Mouse (Mus musculus) MEL (cell line): Measurements from ENCODE around the gene Tiam1. TPM values are rescaled to one million over a fixed set of nuclear protein-coding genes. Genes with fewer than 3 reads are reported as not detected.

Experiments used
- DNase-seq: peaks from one replicate; pipeline ENCODE4 v3.0.0; 2011; ENCODE audit warnings: low read depth, low spot score
- H3K27ac ChIP-seq: 2 replicates; pipeline ENCODE4 v1.5.1; 2012; ENCODE audit warnings: low read depth, mild to moderate bottlenecking, control low read depth, low read length, moderate library complexity; ENCODE audit not compliant: control insufficient read depth
- H3K27me3 ChIP-seq, 2 experiments: fragments of 150-350 bp in 1 of 2; sonication (generic) in 1 of 2; 2 replicates each; pipeline ENCODE4 v1.6.1; 2012; ENCODE audit warnings: low read length in 2 of 2, mild to moderate bottlenecking in 2 of 2, improper control_type of control experiment in 1 of 2, moderate library complexity in 1 of 2; ENCODE audit not compliant: insufficient read depth in 2 of 2, control insufficient read depth in 1 of 2
- H3K36me3 ChIP-seq, 2 experiments: 2 replicates each; pipeline ENCODE4 v1.6.1; 2012 to 2014; ENCODE audit warnings: low read length in 2 of 2, improper control_type of control experiment in 1 of 2, inconsistent platforms in 1 of 2, mild to moderate bottlenecking in 1 of 2; ENCODE audit not compliant: insufficient read depth in 2 of 2, control insufficient read depth in 1 of 2
- H3K4me1 ChIP-seq, 2 experiments: fragments of 150-350 bp in 1 of 2; sonication (generic) in 1 of 2; 2 replicates each; pipeline ENCODE4 v1.6.1; 2012; ENCODE audit warnings: low read length in 2 of 2, improper control_type of control experiment in 1 of 2, mild to moderate bottlenecking in 1 of 2; ENCODE audit not compliant: insufficient read depth in 2 of 2, control insufficient read depth in 1 of 2
- H3K4me3 ChIP-seq, 2 experiments: fragments of 150-350 bp in 1 of 2; sonication (generic) in 1 of 2; 2 replicates each; pipeline ENCODE4 v1.5.1; 2012; ENCODE audit warnings: low read depth in 2 of 2, low read length in 2 of 2, mild to moderate bottlenecking in 2 of 2, moderate library complexity in 2 of 2, control low read depth in 1 of 2, improper control_type of control experiment in 1 of 2; ENCODE audit not compliant: control insufficient read depth in 1 of 2, insufficient read depth in 1 of 2
- H3K79me2 ChIP-seq: 2 replicates; pipeline ENCODE4 v1.6.1; 2012; ENCODE audit warnings: mild to moderate bottlenecking, low read length, moderate library complexity; ENCODE audit not compliant: control insufficient read depth, poor library complexity, insufficient read depth
- H3K9ac ChIP-seq: 2 replicates; pipeline ENCODE4 v1.6.1; 2012; ENCODE audit warnings: low read depth, mild to moderate bottlenecking, control low read depth, low read length, moderate library complexity; ENCODE audit not compliant: control insufficient read depth, poor library complexity, severe bottlenecking
- H3K9me3 ChIP-seq: fragments of 150-350 bp; sonication (generic); replicated peaks from 2 replicates; pipeline ENCODE4 v1.6.1; 2012; ENCODE audit warnings: mild to moderate bottlenecking, low read length, improper control_type of control experiment, moderate library complexity; ENCODE audit not compliant: insufficient read depth
- CTCF ChIP-seq, 3 experiments: IDR thresholded peaks in 2 of 3; conservative IDR thresholded peaks in 1 of 3; 2 replicates each; pipeline ENCODE4 v1.5.1; 2011 to 2012; ENCODE audit warnings: low read length in 3 of 3, low read depth in 2 of 3, mild to moderate bottlenecking in 2 of 3, improper control_type of control experiment in 1 of 3, inconsistent platforms in 1 of 3, mixed read lengths in 1 of 3, moderate library complexity in 1 of 3; ENCODE audit not compliant: control insufficient read depth in 1 of 3, insufficient read depth in 1 of 3, poor library complexity in 1 of 3, severe bottlenecking in 1 of 3
- ELF1 ChIP-seq: IDR thresholded peaks from 2 replicates; pipeline ENCODE4 v1.6.1; 2014; ENCODE audit warnings: low read depth, mild to moderate bottlenecking, inconsistent platforms, low read length, improper control_type of control experiment, moderate library complexity
- EP300 ChIP-seq, 2 experiments: IDR thresholded peaks; 2 replicates each; pipeline ENCODE4 v1.6.1; 2011; ENCODE audit warnings: improper control_type of control experiment in 2 of 2, low read length in 2 of 2, low read depth in 1 of 2, mild to moderate bottlenecking in 1 of 2
- KAT2A ChIP-seq: conservative IDR thresholded peaks from 2 replicates; pipeline ENCODE4 v1.6.1; 2012; ENCODE audit warnings: low read depth, low read length, improper control_type of control experiment, inconsistent platforms
- MAFK ChIP-seq: IDR thresholded peaks from 2 replicates; pipeline ENCODE4 v1.6.1; 2011; ENCODE audit warnings: low read depth, mild to moderate bottlenecking, low read length, improper control_type of control experiment, borderline replicate concordance
- MEF2A ChIP-seq: IDR thresholded peaks from 2 replicates; pipeline ENCODE4 v1.6.1; 2014; ENCODE audit warnings: low read depth, mild to moderate bottlenecking, inconsistent platforms, low read length, improper control_type of control experiment; ENCODE audit not compliant: poor library complexity, insufficient replicate concordance, severe bottlenecking; ENCODE audit errors: extremely low read depth
- MYB ChIP-seq: IDR thresholded peaks from 2 replicates; pipeline ENCODE4 v1.6.1; 2011; ENCODE audit warnings: mild to moderate bottlenecking, low read depth, low read length, improper control_type of control experiment
- MYC ChIP-seq: IDR thresholded peaks from 2 replicates; pipeline ENCODE4 v1.6.1; 2011; ENCODE audit warnings: low read depth, mild to moderate bottlenecking, low read length, improper control_type of control experiment, moderate library complexity
- NELFE ChIP-seq: IDR thresholded peaks from 2 replicates; pipeline ENCODE4 v1.6.1; 2011; ENCODE audit warnings: low read depth, low read length, improper control_type of control experiment
- NRF1 ChIP-seq: IDR thresholded peaks from 2 replicates; pipeline ENCODE4 v1.6.1; 2014; ENCODE audit warnings: low read depth, mild to moderate bottlenecking, inconsistent platforms, low read length, improper control_type of control experiment, moderate library complexity; ENCODE audit not compliant: poor library complexity, insufficient read depth, severe bottlenecking
- POLR2AphosphoS2 ChIP-seq: IDR thresholded peaks from 2 replicates; pipeline ENCODE4 v1.6.1; 2011; ENCODE audit warnings: low read length, improper control_type of control experiment
- RCOR1 ChIP-seq: IDR thresholded peaks from 2 replicates; pipeline ENCODE4 v1.6.1; 2012; ENCODE audit warnings: low read depth, mild to moderate bottlenecking, inconsistent platforms, low read length, improper control_type of control experiment
- SIN3A ChIP-seq: IDR thresholded peaks from 2 replicates; pipeline ENCODE4 v1.6.1; 2012; ENCODE audit warnings: low read length, improper control_type of control experiment, inconsistent platforms
- SMC3 ChIP-seq: IDR thresholded peaks from 2 replicates; pipeline ENCODE4 v1.6.1; 2011; ENCODE audit warnings: low read depth, low read length, improper control_type of control experiment
- TAL1 ChIP-seq: IDR thresholded peaks from 2 replicates; pipeline ENCODE4 v1.6.1; 2012; ENCODE audit warnings: mild to moderate bottlenecking, inconsistent platforms, low read length, moderate library complexity, mixed read lengths
- TBP ChIP-seq: IDR thresholded peaks from 2 replicates; pipeline ENCODE4 v1.8.0; 2011; ENCODE audit warnings: low read depth, low read length, improper control_type of control experiment
- USF2 ChIP-seq, 2 experiments: IDR thresholded peaks; 2 replicates each; pipeline ENCODE4 v1.6.1; 2011 to 2012; ENCODE audit warnings: improper control_type of control experiment in 2 of 2, low read length in 2 of 2, borderline replicate concordance in 1 of 2, inconsistent platforms in 1 of 2, low read depth in 1 of 2, mild to moderate bottlenecking in 1 of 2; ENCODE audit not compliant: insufficient read depth in 1 of 2
- polyA plus RNA-seq, 2 experiments: library from polyadenylated mRNA; stranded (reverse) in 1 of 2; unstranded in 1 of 2; fragments of >175 nt in 1 of 2; fragments of >200 nt in 1 of 2; gene quantifications; 2 replicates each; pipeline versions ENCODE4 v1.2.1 to v1.2.4; 2012; ENCODE audit warnings: low replicate concordance in 2 of 2, low read depth in 1 of 2; ENCODE audit not compliant: insufficient read length in 2 of 2, insufficient read depth in 1 of 2, missing spikeins in 1 of 2
- total RNA-seq: library from RNA; depleted of rRNA; stranded (reverse); fragments of 300-350 nt; gene quantifications from 2 replicates; pipeline ENCODE4 v1.2.3, GENCODE M21; 2012

Tiam1 gene
- total and polyA plus RNA-seq, 3 experiments = 15.0 to 23.9 (median 19.9) TPM

- TF ChIP-seq MAFK (no peak), SMC3 (0 out of 2 replicates have a peak, but pooled peaks have one; percentile 22), MYC (no peak), ELF1 (no peak), CTCF (IDR thresholded peaks at IDR 0.05 in 2 of 3, conservative IDR thresholded peaks at IDR 0.05 in 1 of 3; ENCODE audit: control insufficient read depth in 1 of 3, insufficient read depth in 1 of 3, low read depth in 2 of 3, low read length in 3 of 3, poor library complexity in 1 of 3, severe bottlenecking in 1 of 3) (peak in 2 of 3 experiments; percentile 32 to 35; a peak in 4 of 6 replicates), TAL1 (no peak), POLR2AphosphoS2 (no peak), MEF2A (no peak), NELFE (no peak), NRF1 (no peak), TBP (no peak), KAT2A (no peak), RCOR1 (no peak), SIN3A (no peak), EP300 (IDR thresholded peaks at IDR 0.05; ENCODE audit: low read depth in 1 of 2, low read length in 2 of 2) (no peak)
- TF ChIP-seq, all 39 proteins: peak for 2
- H3K27ac ChIP-seq = no peak overlapping the region
- H3K36me3 ChIP-seq = no peaks in the 10 kb centered on the region
- no peaks in the 10 kb centered on the region for H3K27me3 ChIP-seq
- peak; percentile 23 for DNase-seq
- no peaks in the 10 kb centered on the region for H3K9me3 ChIP-seq
- no peak overlapping the region for H3K9ac ChIP-seq
- H3K79me2 ChIP-seq = no peaks in the 10 kb centered on the region; the same call in 1 of the 2 replicates
- no peak overlapping the region for H3K4me3 ChIP-seq
- H3K4me1 ChIP-seq = no peaks in the 10 kb centered on the region
Measured at GRCm38 (mm10) chr16:89902578-89903304, 240.8 kb downstream of the Tiam1 start.

GRCm38 (mm10) chr16:89900681-89901080 lies 242.9 kb downstream of the Tiam1 start:
- Histone ChIP-seq H3K9ac (no peak overlapping the region), H3K4me1 (no peaks in the 10 kb centered on the region), H3K27ac (no peak overlapping the region), H3K79me2 (no peaks in the 10 kb centered on the region; the same call in 1 of the 2 replicates), H3K9me3 (no peaks in the 10 kb centered on the region), H3K36me3 (no peaks in the 10 kb centered on the region), H3K4me3 (no peak overlapping the region), H3K27me3 (no peaks in the 10 kb centered on the region)
- no peak for DNase-seq
- no peak for TF ChIP-seq SIN3A
- no peak for TF ChIP-seq USF2 (IDR thresholded peaks at IDR 0.05; ENCODE audit: borderline replicate concordance in 1 of 2, insufficient read depth in 1 of 2, low read depth in 1 of 2, low read length in 2 of 2)
- no peak for TF ChIP-seq MYB
